Mouse (Mus musculus): ENCODE measurements at regions not wholly inside any gene's neighbourhood (a gene's known extent, or its start where the extent isn't known, plus 50 kb on each side); places are given as distances from the start of the nearest gene placed in this dataset.

- DNase-seq (ENCODE audit: low spot score), result no peak
Observed at GRCm38 (mm10) chr3:61064720-61065119, 62.1 kb downstream of the P2ry1 start.

- no peak for DNase-seq (ENCODE audit: low spot score)
Observed at GRCm38 (mm10) chr3:61067067-61067466, 64.5 kb downstream of the P2ry1 start.

- DNase-seq (ENCODE audit: low spot score), result no peak
Observed at GRCm38 (mm10) chr3:61068229-61068628, 65.6 kb downstream of the P2ry1 start.

- DNase-seq (ENCODE audit: low spot score), result no peak
Observed at GRCm38 (mm10) chr3:61071041-61071440, 68.4 kb downstream of the P2ry1 start.

- DNase-seq (ENCODE audit: low spot score), result no peak
Observed at GRCm38 (mm10) chr3:61072330-61072729, 69.7 kb downstream of the P2ry1 start.

- no peak for DNase-seq (ENCODE audit: low spot score)
Observed at GRCm38 (mm10) chr3:61073103-61073502, 70.5 kb downstream of the P2ry1 start.

- no peak for DNase-seq (ENCODE audit: low spot score)
Observed at GRCm38 (mm10) chr3:61073806-61074205, 71.2 kb downstream of the P2ry1 start.

GRCm38 (mm10) chr3:61075839-61076238 lies 73.2 kb downstream of the P2ry1 start:
- DNase-seq (ENCODE audit: low spot score), result no peak

- DNase-seq (ENCODE audit: low spot score), result no peak
Observed at GRCm38 (mm10) chr3:61089931-61090330, 87.3 kb downstream of the P2ry1 start.

GRCm38 (mm10) chr3:61092031-61092430 lies 89.4 kb downstream of the P2ry1 start:
- no peak for DNase-seq (ENCODE audit: low spot score)

GRCm38 (mm10) chr3:61116364-61116763 lies 113.8 kb downstream of the P2ry1 start:
- no peak for DNase-seq (ENCODE audit: low spot score)

GRCm38 (mm10) chr3:61133096-61133495 lies 130.5 kb downstream of the P2ry1 start:
- no peak for DNase-seq (ENCODE audit: low spot score)

GRCm38 (mm10) chr3:61154087-61154486 lies 151.5 kb downstream of the P2ry1 start:
- DNase-seq (ENCODE audit: low spot score), result no peak

- DNase-seq (ENCODE audit: low spot score), result no peak
Observed at GRCm38 (mm10) chr3:61159811-61160210, 157.2 kb downstream of the P2ry1 start.

GRCm38 (mm10) chr3:61161384-61161783 lies 158.8 kb downstream of the P2ry1 start:
- DNase-seq (ENCODE audit: low spot score), result no peak

- DNase-seq (ENCODE audit: low spot score), result no peak
Observed at GRCm38 (mm10) chr3:61185789-61186188, 175.6 kb upstream of the Rap2b start.

- DNase-seq (ENCODE audit: low spot score), result no peak
Observed at GRCm38 (mm10) chr3:61188662-61189061, 172.8 kb upstream of the Rap2b start.

GRCm38 (mm10) chr3:61216562-61216961 lies 144.9 kb upstream of the Rap2b start:
- DNase-seq (ENCODE audit: low spot score), result no peak

GRCm38 (mm10) chr3:61224505-61224904 lies 136.9 kb upstream of the Rap2b start:
- DNase-seq (ENCODE audit: low spot score), result no peak

- DNase-seq (ENCODE audit: low spot score), result no peak
Observed at GRCm38 (mm10) chr3:61225054-61225453, 136.4 kb upstream of the Rap2b start.

- no peak for DNase-seq (ENCODE audit: low spot score)
Observed at GRCm38 (mm10) chr3:61241380-61241779, 120.1 kb upstream of the Rap2b start.

GRCm38 (mm10) chr3:61243876-61244527 lies 117.4 kb upstream of the Rap2b start:
- DNase-seq (ENCODE audit: low spot score), result peak; percentile 12

- no peak for DNase-seq (ENCODE audit: low spot score)
Observed at GRCm38 (mm10) chr3:61246429-61246828, 115.0 kb upstream of the Rap2b start.

- DNase-seq (ENCODE audit: low spot score), result no peak
Observed at GRCm38 (mm10) chr3:61247344-61247743, 114.1 kb upstream of the Rap2b start.

Data from MN1 (cell line).